Mouse (Mus musculus) cerebellum, adult 2 months (tissue): Measurements from ENCODE around the gene Abcc2.

Experiments
- CTCF ChIP-seq: fragments of 200-500 bp; IDR thresholded peaks from 2 replicates; pipeline ENCODE4 v1.5.1; 2011; ENCODE audit warnings: low read depth, mild to moderate bottlenecking, control low read depth, low read length, moderate library complexity, borderline replicate concordance; ENCODE audit not compliant: insufficient read depth
- POLR2A ChIP-seq: fragments of 200-500 bp; IDR thresholded peaks from 2 replicates; pipeline ENCODE4 v1.6.1; 2011; ENCODE audit warnings: low read length, control low read depth, borderline replicate concordance; ENCODE audit not compliant: insufficient read depth

GRCm38 (mm10) chr19:43786249-43787026, 4.4 kb downstream of the Abcc2 start:
- TF ChIP-seq CTCF, result no peak
- no peak for TF ChIP-seq POLR2A
